In the genomic region with DNA sequence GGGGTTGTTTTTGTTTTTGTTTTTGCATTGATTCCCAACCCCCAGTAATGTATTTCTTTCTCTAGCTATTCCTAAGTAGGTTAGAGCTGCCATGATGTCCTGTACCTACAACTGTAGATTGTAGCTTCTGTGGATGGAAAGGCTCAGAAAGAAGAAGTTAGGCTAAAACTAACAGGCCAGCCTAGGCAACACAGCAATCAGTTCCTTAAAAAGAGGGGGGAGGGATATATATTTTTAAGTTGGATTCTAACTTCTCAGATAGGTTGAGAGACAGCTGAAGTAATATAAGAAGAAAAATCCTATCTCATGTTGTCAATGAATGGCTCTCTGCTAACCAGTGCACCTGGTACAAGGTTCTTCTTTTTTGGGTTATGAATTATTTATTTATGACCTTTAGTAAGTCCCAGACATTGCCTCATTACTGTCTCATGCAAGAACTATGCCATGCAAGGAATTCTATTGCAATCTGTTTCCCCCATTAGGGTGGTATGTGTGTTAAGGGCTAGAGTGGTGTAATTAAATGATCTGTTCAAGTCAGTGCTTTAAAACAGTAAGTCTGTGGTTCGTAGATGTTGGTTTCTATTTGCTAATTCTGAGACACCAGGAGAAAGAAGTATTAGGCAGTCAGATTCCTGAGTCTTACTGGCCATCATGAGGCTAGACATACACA, we compare ENCODE assay signal across 37 mouse cellular contexts. TPM values are rescaled to one million over a fixed set of nuclear protein-coding genes. Genes with fewer than 3 reads are reported as not detected.
A peak's percentile ranks its signal among the peaks of the same experiment; 100 is the strongest.
DNase-seq lines count a peak whose midpoint lies in the region; ATAC-seq and TF ChIP-seq lines count a peak whose summit lies in the region.
"Had no signal": no experiment of that assay in that cellular context is flagged by ENCODE, and none has a peak within 500 bp of the region (broad histone marks: within the 10 kb centered on the region; RNA-seq: fewer than 3 reads in every experiment).

No protein-coding gene starts in this region.

- H3K27me3 ChIP-seq in heart, adult 2 months (ENCODE audit: control insufficient read depth, insufficient read depth, low read length), result no peaks in the 10 kb centered on the region
- H3K27me3 ChIP-seq in neural tube, embryonic 15.5 days (replicated peaks), result no peaks in the 10 kb centered on the region
- H3K27me3 ChIP-seq: embryonic facial prominence, embryonic 15.5 days; forebrain, embryonic 13.5 days; limb, embryonic 15.5 days; liver, embryonic 13.5 days; neural tube, embryonic 13.5 days; stomach, embryonic 15.5 days had no signal

- no peak for TF ChIP-seq POLR2A in heart, adult 2 months (IDR thresholded peaks at IDR 0.05; ENCODE audit: insufficient read depth, low read depth, low read length)

- no peak overlapping the region for H3K4me3 ChIP-seq in heart, adult 2 months
- H3K4me3 ChIP-seq in neural tube, embryonic 15.5 days (replicated peaks), result no peak overlapping the region
- H3K4me3 ChIP-seq: embryonic facial prominence, embryonic 10.5 days; embryonic facial prominence, embryonic 15.5 days; forebrain, embryonic 13.5 days; limb, embryonic 10.5 days; limb, embryonic 15.5 days; liver, embryonic 13.5 days; neural tube, embryonic 13.5 days; stomach, embryonic 15.5 days had no signal

- H3K27ac ChIP-seq in heart, adult 2 months, result no peak overlapping the region
- H3K27ac ChIP-seq in neural tube, embryonic 15.5 days (replicated peaks), result no peak overlapping the region
- H3K27ac ChIP-seq: embryonic facial prominence, embryonic 10.5 days; embryonic facial prominence, embryonic 15.5 days; forebrain, embryonic 13.5 days; hindbrain, embryonic 14.5 days; limb, embryonic 10.5 days; limb, embryonic 15.5 days; liver, embryonic 13.5 days; neural tube, embryonic 13.5 days; stomach, embryonic 15.5 days had no signal

- ATAC-seq in hematopoietic stem cell, adult 5-6 weeks (replicated peaks in 1 of 2; ENCODE audit: insufficient read depth in 1 of 2, low FRiP score in 2 of 2, low TSS enrichment in 1 of 2, low read depth in 1 of 2, poor library complexity in 2 of 2, severe bottlenecking in 2 of 2), result peak; percentile 36 to 42; a peak in 2 of 4 replicates
- ATAC-seq in neural tube, embryonic 15.5 days (ENCODE audit: low FRiP score), result no peak
- no peak for ATAC-seq in cerebellum, adult (ENCODE audit: insufficient number of reproducible peaks, low FRiP score, low TSS enrichment)
- ATAC-seq: CD4-positive, CD25-positive, alpha-beta regulatory T cell, adult 4 months; forebrain, embryonic 13.5 days; intestine, postnatal 0 days; midbrain, embryonic 16.5 days had no signal

- no peak for TF ChIP-seq CTCF in heart, adult 2 months (IDR thresholded peaks at IDR 0.05)

- H3K9ac ChIP-seq in heart, adult 2 months (ENCODE audit: low read depth, low read length), result no peak overlapping the region
- H3K9ac ChIP-seq in neural tube, embryonic 15.5 days (replicated peaks), result no peak overlapping the region
- H3K9ac ChIP-seq: embryonic facial prominence, embryonic 15.5 days; forebrain, embryonic 13.5 days; hindbrain, embryonic 14.5 days; limb, embryonic 15.5 days; liver, embryonic 13.5 days; neural tube, embryonic 13.5 days; stomach, embryonic 15.5 days had no signal

- no peaks in the 10 kb centered on the region for H3K4me1 ChIP-seq in heart, adult 2 months (ENCODE audit: control insufficient read depth, insufficient read depth, low read length)
- H3K4me1 ChIP-seq in neural tube, embryonic 15.5 days, result no peaks in the 10 kb centered on the region
- H3K4me1 ChIP-seq: embryonic facial prominence, embryonic 10.5 days; embryonic facial prominence, embryonic 15.5 days; forebrain, embryonic 13.5 days; limb, embryonic 10.5 days; limb, embryonic 15.5 days; liver, embryonic 13.5 days; neural tube, embryonic 13.5 days; stomach, embryonic 15.5 days had no signal

- no peak overlapping the region for H3K4me2 ChIP-seq in neural tube, embryonic 15.5 days
- H3K4me2 ChIP-seq: embryonic facial prominence, embryonic 15.5 days; forebrain, embryonic 13.5 days; heart, embryonic 11.5 days; hindbrain, embryonic 14.5 days; limb, embryonic 15.5 days; liver, embryonic 13.5 days; midbrain, embryonic 11.5 days; neural tube, embryonic 13.5 days; stomach, embryonic 15.5 days had no signal

- peak; percentile 22 for DNase-seq in heart, adult 11 months
- no peak for DNase-seq in heart, adult 2 months
- peak; percentile 63 for DNase-seq in Muller cell, postnatal 12 days (ENCODE audit: inconsistent ontology term)
- no peak for DNase-seq in cerebellum, adult 8-10 months
- DNase-seq: adrenal gland, postnatal 10 days; cerebellum, adult 11-12 months; cerebellum, postnatal 10 days; gastrocnemius, postnatal 10 days; heart, postnatal 36 days; kidney, postnatal 4 days; liver, embryonic 13.5 days; lung, adult 18-20 months; lung, postnatal 10 days; right cerebral cortex, postnatal 14 days had no signal

- H3K79me2 ChIP-seq in heart, adult 2 months (replicated peaks; ENCODE audit: control insufficient read depth, insufficient read depth, low read length), result no peaks in the 10 kb centered on the region

- intact Hi-C loops in heart, adult 2 months (cut with DNase I), result no loop called here

- TF ChIP-seq EP300 in heart, adult 2 months (IDR thresholded peaks at IDR 0.05; ENCODE audit: insufficient read depth, low read depth, low read length), result no peak

- 80% methylated on average over 1 of the region's 1 CpGs for WGBS in heart, adult 2 months
- WGBS in neural tube, embryonic 15.5 days, result 61% methylated on average over 1 of the region's 1 CpGs

- no peaks in the 10 kb centered on the region for H3K36me3 ChIP-seq in heart, adult 2 months (ENCODE audit: control insufficient read depth, insufficient read depth, low read length)
- no peaks in the 10 kb centered on the region for H3K36me3 ChIP-seq in neural tube, embryonic 15.5 days
- H3K36me3 ChIP-seq: embryonic facial prominence, embryonic 10.5 days; embryonic facial prominence, embryonic 15.5 days; limb, embryonic 10.5 days; limb, embryonic 15.5 days; liver, embryonic 13.5 days; neural tube, embryonic 13.5 days; stomach, embryonic 15.5 days had no signal

- no peaks in the 10 kb centered on the region for H3K9me3 ChIP-seq in neural tube, embryonic 15.5 days (replicated peaks)
- H3K9me3 ChIP-seq: embryonic facial prominence, embryonic 10.5 days; embryonic facial prominence, embryonic 15.5 days; forebrain, embryonic 13.5 days; limb, embryonic 10.5 days; limb, embryonic 15.5 days; liver, embryonic 13.5 days; neural tube, embryonic 13.5 days; stomach, embryonic 15.5 days had no signal

RNA-seq across cellular contexts. Expression of a gene that starts 18.5 kb away (rescaled TPM):
- not detected for total RNA-seq in heart, adult 2 months (2021)
- polyA plus RNA-seq in heart, adult 2 months (2012; rRNA removed), result not detected in 2 replicates
- total RNA-seq in hematopoietic stem cell, adult 5-6 weeks (2017), result 0.25 TPM in 1 of 2 replicates, not detected in the other
- polyA plus RNA-seq in neural tube, embryonic 15.5 days (2015; fragmentation: Nextera tagmentation; extraction: Ambion mirVana), result not detected in 2 replicates
- total RNA-seq: adrenal gland, postnatal 10 days; gastrocnemius, postnatal 10 days; heart, postnatal 36 days; layer of hippocampus, adult 8-10 months; left cerebral cortex, postnatal 10 days had no signal
- polyA plus RNA-seq: CD4-positive, CD25-positive, alpha-beta regulatory T cell, adult 4 months; cortical plate, adult 2 months; embryonic facial prominence, embryonic 10.5 days; embryonic facial prominence, embryonic 15.5 days; forebrain, embryonic 13.5 days; heart, embryonic 16.5 days; hindbrain, embryonic 14.5 days; intestine, postnatal 0 days; midbrain, embryonic 11.5 days; midbrain, embryonic 16.5 days; neural tube, embryonic 13.5 days; small intestine, adult 2 months; stomach, embryonic 15.5 days had no signal

RNA-seq across cellular contexts. Expression of a gene that starts 24.5 kb away (rescaled TPM):
- total RNA-seq in heart, adult 2 months (2021), result not detected
- polyA plus RNA-seq in heart, adult 2 months (2012; rRNA removed), result not detected in 2 replicates
- not detected in 2 replicates for total RNA-seq in hematopoietic stem cell, adult 5-6 weeks (2017)
- not detected in 2 replicates for polyA plus RNA-seq in neural tube, embryonic 15.5 days (2015; fragmentation: Nextera tagmentation; extraction: Ambion mirVana)
- total RNA-seq: adrenal gland, postnatal 10 days; gastrocnemius, postnatal 10 days; heart, postnatal 36 days; layer of hippocampus, adult 8-10 months; left cerebral cortex, postnatal 10 days had no signal
- polyA plus RNA-seq: CD4-positive, CD25-positive, alpha-beta regulatory T cell, adult 4 months; cortical plate, adult 2 months; embryonic facial prominence, embryonic 10.5 days; embryonic facial prominence, embryonic 15.5 days; forebrain, embryonic 13.5 days; gonadal fat pad, adult 2 months; heart, embryonic 16.5 days; hindbrain, embryonic 14.5 days; intestine, postnatal 0 days; limb, embryonic 10.5 days; limb, embryonic 15.5 days; midbrain, embryonic 16.5 days; neural tube, embryonic 13.5 days had no signal

RNA-seq across cellular contexts. Expression of a gene that starts 30.2 kb away (rescaled TPM):
- total RNA-seq in heart, adult 2 months (2021), result not detected
- polyA plus RNA-seq in heart, adult 2 months (2012; rRNA removed), result 0.53 TPM in 1 of 2 replicates, not detected in the other
- not detected in 2 replicates for total RNA-seq in hematopoietic stem cell, adult 5-6 weeks (2017)
- polyA plus RNA-seq in neural tube, embryonic 15.5 days (2015; fragmentation: Nextera tagmentation; extraction: Ambion mirVana), result not detected in 2 replicates
- total RNA-seq: adrenal gland, postnatal 10 days; gastrocnemius, postnatal 10 days; heart, postnatal 36 days; layer of hippocampus, adult 8-10 months; left cerebral cortex, postnatal 10 days had no signal
- polyA plus RNA-seq: CD4-positive, CD25-positive, alpha-beta regulatory T cell, adult 4 months; cortical plate, adult 2 months; embryonic facial prominence, embryonic 10.5 days; embryonic facial prominence, embryonic 15.5 days; forebrain, embryonic 13.5 days; heart, embryonic 16.5 days; hindbrain, embryonic 14.5 days; intestine, postnatal 0 days; kidney, embryonic 16.5 days; limb, embryonic 10.5 days; midbrain, embryonic 11.5 days; midbrain, embryonic 16.5 days; neural tube, embryonic 13.5 days had no signal

RNA-seq across cellular contexts. Expression of a gene that starts 36.3 kb away (rescaled TPM):
- not detected for total RNA-seq in heart, adult 2 months (2021)
- polyA plus RNA-seq in heart, adult 2 months (2012; rRNA removed), result 0.15 TPM in 1 of 2 replicates, not detected in the other
- not detected in 2 replicates for total RNA-seq in hematopoietic stem cell, adult 5-6 weeks (2017)
- not detected in 2 replicates for polyA plus RNA-seq in neural tube, embryonic 15.5 days (2015; fragmentation: Nextera tagmentation; extraction: Ambion mirVana)
- total RNA-seq: adrenal gland, postnatal 10 days; gastrocnemius, postnatal 10 days; heart, postnatal 36 days; layer of hippocampus, adult 8-10 months; left cerebral cortex, postnatal 10 days had no signal
- polyA plus RNA-seq: CD4-positive, CD25-positive, alpha-beta regulatory T cell, adult 4 months; cortical plate, adult 2 months; embryonic facial prominence, embryonic 10.5 days; forebrain, embryonic 13.5 days; heart, embryonic 16.5 days; hindbrain, embryonic 14.5 days; intestine, postnatal 0 days; limb, embryonic 10.5 days; limb, embryonic 15.5 days; midbrain, embryonic 16.5 days; neural tube, embryonic 13.5 days had no signal

RNA-seq across cellular contexts. Expression of a gene that starts 46.1 kb away (rescaled TPM):
- under 1 TPM; 0.29 to 0.80 TPM for total RNA-seq in heart, adult 2 months (2021)
- polyA plus RNA-seq in heart, adult 2 months (2012; rRNA removed), result 1.1 and 3.2 TPM in 2 replicates
- total RNA-seq in hematopoietic stem cell, adult 5-6 weeks (2017), result not detected in 2 replicates
- 0.24 TPM in 1 of 2 replicates, not detected in the other for polyA plus RNA-seq in neural tube, embryonic 15.5 days (2015; fragmentation: Nextera tagmentation; extraction: Ambion mirVana)
- total RNA-seq: adrenal gland, postnatal 10 days; left cerebral cortex, postnatal 10 days had no signal
- polyA plus RNA-seq: CD4-positive, CD25-positive, alpha-beta regulatory T cell, adult 4 months; cortical plate, adult 2 months; embryonic facial prominence, embryonic 15.5 days; limb, embryonic 15.5 days; midbrain, embryonic 16.5 days had no signal

Comparison
In these comparisons a context has a peak if more than half of its experiments do, and no peak if none do; other contexts are left out.
1. DNase-seq: peak in heart, adult 11 months (single experiment) and Muller cell, postnatal 12 days (single experiment); none in heart, adult 2 months (0 of 2) and cerebellum, adult 8-10 months (single experiment).
2. ATAC-seq: peak in hematopoietic stem cell, adult 5-6 weeks (2 of 2); none in neural tube, embryonic 15.5 days (single experiment) and cerebellum, adult (single experiment).